10 mouse cellular contexts compared by ENCODE assay signal in genomic region chr11:117120285-117121163, GRCm38 (mm10). TPM values are rescaled to one million over a fixed set of nuclear protein-coding genes. Genes with fewer than 3 reads are reported as not detected.
DNase-seq lines count a peak whose midpoint lies in the region; ATAC-seq and TF ChIP-seq lines count a peak whose summit lies in the region.
"Had no signal": no experiment of that assay in that cellular context is flagged by ENCODE, and none has a peak within 500 bp of the region (broad histone marks: within the 10 kb centered on the region; RNA-seq: fewer than 3 reads in every experiment).

No protein-coding gene starts in this region.

- peak overlapping the region; percentile 51 for H3K4me3 ChIP-seq in E14TG2a.4 (replicated peaks; ENCODE audit: low read length)
- peak overlapping the region; percentile 2; the same call in 1 of the 2 replicates for H3K4me3 ChIP-seq in forebrain, embryonic 10.5 days
- H3K4me3 ChIP-seq in limb, embryonic 14.5 days (replicated peaks; ENCODE audit: low read length): no peak overlapping the region

- peaks cover 69% of the 10 kb centered on the region for H3K36me3 ChIP-seq in E14TG2a.4 (ENCODE audit: insufficient read depth, low read length)
- H3K36me3 ChIP-seq in forebrain, embryonic 10.5 days (replicated peaks): peaks cover 21% of the 10 kb centered on the region
- H3K36me3 ChIP-seq in limb, embryonic 14.5 days (ENCODE audit: control insufficient read depth, insufficient read depth, low read length): peaks cover 30% of the 10 kb centered on the region

- peak; percentile 91 for DNase-seq in heart, adult 11 months
- no peak for DNase-seq in heart, postnatal 25 days (ENCODE audit: low spot score)
- DNase-seq in forebrain, embryonic 10.5 days (ENCODE audit: extremely low spot score, low spot score): no peak
- DNase-seq in limb, embryonic 14.5 days (ENCODE audit: low spot score): no peak
- no peak for DNase-seq in frontal cortex, postnatal 36 days (ENCODE audit: low spot score in 2 of 2)
- DNase-seq in left cerebral cortex, adult 18-20 months (ENCODE audit: low spot score in 2 of 2): no peak
- no peak for DNase-seq in kidney, postnatal 14 days

- ATAC-seq in limb, embryonic 14.5 days (ENCODE audit: low FRiP score, low read depth): 0 out of 2 replicates have a peak, but pooled peaks have one; percentile 28

- 57% methylated on average over 20 of the region's 20 CpGs for WGBS in forebrain, embryonic 10.5 days
- 44% methylated on average over 20 of the region's 20 CpGs for WGBS in limb, embryonic 14.5 days

- no peaks in the 10 kb centered on the region for H3K9me3 ChIP-seq in E14TG2a.4 (ENCODE audit: low read length)
- H3K9me3 ChIP-seq in forebrain, embryonic 10.5 days: no peaks in the 10 kb centered on the region
- no peaks in the 10 kb centered on the region for H3K9me3 ChIP-seq in limb, embryonic 14.5 days (ENCODE audit: control insufficient read depth, low read length)

- H3K27me3 ChIP-seq in E14TG2a.4 (ENCODE audit: insufficient read depth, low read length): no peaks in the 10 kb centered on the region; the same call in 1 of the 2 replicates
- no peaks in the 10 kb centered on the region for H3K27me3 ChIP-seq in forebrain, embryonic 10.5 days (ENCODE audit: poor library complexity, severe bottlenecking)
- no peaks in the 10 kb centered on the region for H3K27me3 ChIP-seq in limb, embryonic 14.5 days (ENCODE audit: control insufficient read depth, insufficient read depth, low read length)
- H3K27me3 ChIP-seq: CH12.LX had no signal

- H3K27ac ChIP-seq in forebrain, embryonic 10.5 days: peak overlapping the region; percentile 76
- 0 out of 2 replicates have a peak overlapping the region, but pooled peaks have one; percentile 14 for H3K27ac ChIP-seq in limb, embryonic 14.5 days (replicated peaks; ENCODE audit: low read depth, low read length)
- H3K27ac ChIP-seq: liver, embryonic 14.5 days had no signal

- no peak overlapping the region for H3K4me2 ChIP-seq in limb, embryonic 14.5 days (replicated peaks; ENCODE audit: low read depth, low read length, severe bottlenecking)

- peak overlapping the region; percentile 17; the same call in 1 of the 2 replicates for H3K9ac ChIP-seq in limb, embryonic 14.5 days (ENCODE audit: low read depth, low read length, severe bottlenecking)
- H3K9ac ChIP-seq: liver, embryonic 14.5 days had no signal

- intact Hi-C loops in heart, postnatal 25 days (cut with DNase I): no loop called here

- TF ChIP-seq CTCF in E14TG2a.4 (conservative IDR thresholded peaks at IDR 0.05; ENCODE audit: low read length): no peak

- TF ChIP-seq POLR2A in limb, embryonic 14.5 days (IDR thresholded peaks at IDR 0.05; ENCODE audit: borderline replicate concordance, extremely low read depth, insufficient read depth, insufficient read length): no peak

- H3K4me1 ChIP-seq in E14TG2a.4 (replicated peaks; ENCODE audit: low read depth, low read length): peaks cover 91% of the 10 kb centered on the region
- peaks cover 90% of the 10 kb centered on the region for H3K4me1 ChIP-seq in forebrain, embryonic 10.5 days
- H3K4me1 ChIP-seq in limb, embryonic 14.5 days (ENCODE audit: control insufficient read depth, insufficient read depth, low read length): peaks cover 63% of the 10 kb centered on the region

RNA-seq across cellular contexts. Expression of gene Sec14l1, which starts 5.6 kb away (rescaled TPM):
- total RNA-seq in heart, postnatal 25 days (2021): 10 to 100 TPM; 71.7 to 74.1 TPM
- polyA plus RNA-seq in forebrain, embryonic 10.5 days (2016; fragmentation: Nextera tagmentation; extraction: Ambion mirVana): 44.3 and 46.7 TPM in 2 replicates
- 72.5 and 85.2 TPM in 2 replicates for polyA plus RNA-seq in limb, embryonic 14.5 days (2012; rRNA removed)
- polyA plus RNA-seq in limb, embryonic 14.5 days (2014; fragmentation: Nextera tagmentation; extraction: Ambion mirVana): 38.7 and 40.3 TPM in 2 replicates
- total RNA-seq in left cerebral cortex, adult 18-20 months (2021): 100 to 1,000 TPM; 203 to 219 TPM
